Mouse (Mus musculus) midbrain, embryonic 16.5 days (tissue): ENCODE results near the gene Capn2. TPM values are rescaled to one million over a fixed set of nuclear protein-coding genes. Genes with fewer than 3 reads are reported as not detected.

Experiments
- ATAC-seq: fragments of 200-750 bp; cut with Nextera tagmentation; 2 replicates; pipeline ENCODE4 v1.8.0; 2017; ENCODE audit warnings: moderate TSS enrichment
- H3K27ac ChIP-seq: fragments of 300-500 bp; sonication (generic); 2 replicates; pipeline ENCODE4 v1.5.1; 2014; ENCODE audit warnings: mild to moderate bottlenecking, low read length, mixed read lengths
- H3K27me3 ChIP-seq: fragments of 300-500 bp; sonication (generic); 2 replicates; pipeline ENCODE4 v1.6.1; 2014; ENCODE audit warnings: low read depth, low read length, mixed read lengths; ENCODE audit not compliant: control insufficient read depth, insufficient read depth
- H3K36me3 ChIP-seq: fragments of 300-500 bp; sonication (generic); 2 replicates; pipeline ENCODE4 v1.6.1; 2014; ENCODE audit warnings: mild to moderate bottlenecking, low read length, moderate library complexity, mixed read lengths; ENCODE audit not compliant: control insufficient read depth, insufficient read depth
- H3K4me1 ChIP-seq: fragments of 300-500 bp; sonication (generic); 2 replicates; pipeline ENCODE4 v1.6.1; 2014; ENCODE audit warnings: mild to moderate bottlenecking, low read length, mixed read lengths; ENCODE audit not compliant: control insufficient read depth, insufficient read depth
- H3K4me2 ChIP-seq: fragments of 300-500 bp; sonication (generic); 2 replicates; pipeline ENCODE4 v1.6.1; 2014; ENCODE audit warnings: mild to moderate bottlenecking, low read length, mixed read lengths
- H3K4me3 ChIP-seq: fragments of 300-500 bp; sonication (generic); 2 replicates; pipeline ENCODE4 v1.5.1; 2014; ENCODE audit warnings: low read depth, mild to moderate bottlenecking, low read length, moderate library complexity, mixed read lengths
- H3K9ac ChIP-seq: fragments of 300-500 bp; sonication (generic); 2 replicates; pipeline ENCODE4 v1.6.1; 2014; ENCODE audit warnings: low read depth, low read length, mixed read lengths
- H3K9me3 ChIP-seq: fragments of 300-500 bp; sonication (generic); replicated peaks from 2 replicates; pipeline ENCODE4 v1.6.1; 2014; ENCODE audit warnings: mild to moderate bottlenecking, low read length, mixed read lengths; ENCODE audit not compliant: control insufficient read depth, poor library complexity, severe bottlenecking
- WGBS: fragments of 180-500 bp; shearing (Covaris S2); extraction: QIAGEN DNeasy Blood & Tissue Kit; methylation state at CpG from one replicate; pipeline ENCODE4 v1.1.7; 2014; 5-methylcytosine and 5-hydroxymethylcytosine counted together
- polyA plus RNA-seq: library from polyadenylated mRNA; unstranded; fragments of >200 nt; fragmentation: Nextera tagmentation; extraction: Ambion mirVana; gene quantifications from 2 replicates; pipeline ENCODE4 v1.2.1, GENCODE M21; 2015

Gene Capn2
- polyA plus RNA-seq, 1 experiment from 2014 or later = 84.5 TPM

GRCm38 (mm10) chr1:182509110-182509797 is 8.2 kb downstream of the Capn2 start:
- Histone ChIP-seq H3K36me3 (peaks cover 13% of the 10 kb centered on the region; the same call in 1 of the 2 replicates), H3K9ac (no peak overlapping the region), H3K4me2 (no peak overlapping the region), H3K9me3 (no peaks in the 10 kb centered on the region), H3K27me3 (no peaks in the 10 kb centered on the region), H3K4me1 (no peaks in the 10 kb centered on the region; the same call in 1 of the 2 replicates), H3K27ac (no peak overlapping the region), H3K4me3 (no peak overlapping the region)
- ATAC-seq = no peak
- 83% methylated on average over 10 of the region's 10 CpGs for WGBS

DNA sequence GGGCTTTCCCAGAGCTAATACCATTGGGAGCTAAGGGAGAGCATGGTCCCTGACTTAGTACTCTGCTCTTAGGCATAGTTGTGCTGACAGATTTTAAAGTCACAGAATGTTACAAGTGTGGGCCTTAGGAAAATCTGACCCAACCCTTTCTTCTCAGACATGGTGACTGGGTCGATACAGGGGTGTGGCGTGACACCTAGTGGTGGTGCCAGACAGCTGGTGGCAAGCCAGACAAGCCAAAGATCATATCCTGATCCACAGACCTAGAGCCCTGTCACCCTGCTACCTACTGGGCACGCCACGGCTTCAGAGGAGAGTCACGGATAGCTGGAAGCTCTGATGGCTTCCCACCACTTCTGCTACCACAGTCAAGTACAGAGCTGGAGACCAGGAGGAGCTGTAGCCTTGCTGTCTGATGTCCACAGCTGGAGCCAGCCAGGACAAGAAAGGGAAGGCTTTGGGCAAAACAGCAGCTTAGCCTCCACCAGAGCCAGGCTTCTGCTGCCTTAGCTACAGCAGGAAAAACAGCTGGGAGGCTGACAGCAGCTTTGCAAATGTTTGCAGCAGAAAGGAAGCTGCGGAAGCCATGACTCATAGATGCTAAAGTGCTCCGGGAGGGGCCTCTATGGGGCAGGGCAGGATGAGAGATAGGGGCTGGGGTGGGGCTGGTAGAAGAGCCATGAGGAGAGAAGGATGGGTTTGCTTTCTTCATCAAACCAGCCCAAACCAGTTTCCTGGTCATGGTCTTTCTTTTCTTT is 11.0 kb downstream of the Capn2 start:
- no peaks in the 10 kb centered on the region; the same call in 1 of the 2 replicates for H3K4me1 ChIP-seq
- 65% methylated on average over 7 of the region's 7 CpGs for WGBS
- ATAC-seq = no peak
- H3K27ac ChIP-seq = 0 out of 2 replicates have a peak overlapping the region, but pooled peaks have one; percentile 18
- peaks cover 6% of the 10 kb centered on the region; the same call in 1 of the 2 replicates for H3K36me3 ChIP-seq
- H3K27me3 ChIP-seq = no peaks in the 10 kb centered on the region
- H3K9ac ChIP-seq = no peak overlapping the region
- H3K4me2 ChIP-seq = no peak overlapping the region
- H3K9me3 ChIP-seq = no peaks in the 10 kb centered on the region
- H3K4me3 ChIP-seq = no peak overlapping the region

DNA sequence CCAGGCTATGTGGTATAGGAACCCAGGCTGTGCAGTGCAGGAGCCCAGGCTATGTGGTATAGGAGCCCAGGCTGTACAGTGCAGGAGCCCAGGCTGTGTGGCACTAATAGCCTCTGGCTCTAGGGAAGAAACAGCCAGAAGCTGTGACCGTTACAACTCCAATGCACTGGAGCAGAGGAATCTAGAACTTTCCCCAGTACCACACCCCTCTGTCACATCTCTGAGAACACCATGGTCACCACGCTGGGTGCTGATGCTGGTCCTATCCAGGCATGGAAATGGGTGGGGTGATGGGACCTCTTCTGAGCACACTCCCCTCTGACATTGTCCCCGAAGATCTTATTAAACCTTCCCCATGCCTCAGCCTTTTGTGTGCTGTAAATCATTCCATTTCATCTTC is 12.1 kb downstream of the Capn2 start:
- no peaks in the 10 kb centered on the region for H3K27me3 ChIP-seq
- no peaks in the 10 kb centered on the region; the same call in 1 of the 2 replicates for H3K4me1 ChIP-seq
- H3K27ac ChIP-seq = no peak overlapping the region
- H3K4me2 ChIP-seq = no peak overlapping the region
- ATAC-seq = no peak
- WGBS = 92% methylated on average over 3 of the region's 3 CpGs
- no peaks in the 10 kb centered on the region for H3K9me3 ChIP-seq
- H3K4me3 ChIP-seq = no peak overlapping the region
- H3K36me3 ChIP-seq = no peaks in the 10 kb centered on the region
- no peak overlapping the region for H3K9ac ChIP-seq

- Histone ChIP-seq H3K36me3 (no peaks in the 10 kb centered on the region), H3K9me3 (no peaks in the 10 kb centered on the region), H3K4me1 (no peaks in the 10 kb centered on the region; the same call in 1 of the 2 replicates), H3K9ac (no peak overlapping the region), H3K27me3 (no peaks in the 10 kb centered on the region), H3K4me2 (no peak overlapping the region), H3K4me3 (no peak overlapping the region), H3K27ac (no peak overlapping the region)
- WGBS = 27% methylated on average over 4 of the region's 4 CpGs
- ATAC-seq = no peak
Observed at GRCm38 (mm10) chr1:182504223-182504622, 13.2 kb downstream of the Capn2 start.

GRCm38 (mm10) chr1:182503206-182503900 is 14.1 kb downstream of the Capn2 start:
- ATAC-seq = no peak
- H3K27me3 ChIP-seq = no peaks in the 10 kb centered on the region

DNA sequence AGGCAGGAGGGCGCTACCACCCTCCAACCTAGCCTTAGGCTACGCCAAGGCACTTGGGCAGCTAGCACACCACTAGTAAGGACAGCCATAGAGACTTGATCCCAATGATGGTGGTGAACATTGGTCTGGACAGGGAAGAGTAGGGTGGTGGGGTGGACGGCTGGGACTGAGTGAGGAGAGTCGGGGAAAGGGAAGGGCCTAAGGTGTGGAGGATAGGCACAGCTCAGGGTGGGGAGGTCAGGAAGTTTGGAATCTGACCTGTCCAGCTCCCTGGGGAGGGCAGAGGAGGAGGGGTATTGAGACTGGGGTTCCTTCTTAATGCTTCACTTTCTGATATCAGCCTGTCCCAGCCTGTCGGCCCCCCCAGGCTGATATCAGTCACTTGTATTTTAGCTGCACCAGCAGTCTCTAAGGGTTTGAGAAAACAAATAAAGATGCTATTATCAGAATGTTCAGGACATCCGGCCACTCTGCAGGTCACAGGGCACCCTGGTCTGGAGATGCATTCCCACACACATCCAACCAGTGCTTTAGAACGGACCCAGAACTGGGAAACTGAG is 14.8 kb downstream of the Capn2 start:
- no peak overlapping the region for H3K27ac ChIP-seq
- no peaks in the 10 kb centered on the region for H3K9me3 ChIP-seq
- ATAC-seq = 0 out of 2 replicates have a peak, but pooled peaks have one; percentile 17
- H3K36me3 ChIP-seq = no peaks in the 10 kb centered on the region
- H3K4me2 ChIP-seq = no peak overlapping the region
- no peaks in the 10 kb centered on the region for H3K27me3 ChIP-seq
- no peak overlapping the region for H3K4me3 ChIP-seq
- no peak overlapping the region for H3K9ac ChIP-seq
- WGBS = 87% methylated on average over 7 of the region's 7 CpGs
- no peaks in the 10 kb centered on the region for H3K4me1 ChIP-seq

More at GRCm38 (mm10) chr1:182503206-182503900, 14.1 kb downstream of the Capn2 start:
- Histone ChIP-seq H3K4me3 (no peak overlapping the region), H3K36me3 (no peaks in the 10 kb centered on the region), H3K4me2 (no peak overlapping the region), H3K27ac (no peak overlapping the region), H3K9ac (no peak overlapping the region), H3K9me3 (no peaks in the 10 kb centered on the region), H3K4me1 (no peaks in the 10 kb centered on the region)
- WGBS = 86% methylated on average over 13 of the region's 13 CpGs

- Histone ChIP-seq H3K4me3 (no peak overlapping the region), H3K4me1 (no peaks in the 10 kb centered on the region), H3K27ac (no peak overlapping the region), H3K9me3 (no peaks in the 10 kb centered on the region), H3K36me3 (no peaks in the 10 kb centered on the region), H3K4me2 (no peak overlapping the region), H3K27me3 (no peaks in the 10 kb centered on the region), H3K9ac (no peak overlapping the region)
- 90% methylated on average over 7 of the region's 7 CpGs for WGBS
- ATAC-seq = no peak
Observed at GRCm38 (mm10) chr1:182501815-182502405, 15.5 kb downstream of the Capn2 start.

DNA sequence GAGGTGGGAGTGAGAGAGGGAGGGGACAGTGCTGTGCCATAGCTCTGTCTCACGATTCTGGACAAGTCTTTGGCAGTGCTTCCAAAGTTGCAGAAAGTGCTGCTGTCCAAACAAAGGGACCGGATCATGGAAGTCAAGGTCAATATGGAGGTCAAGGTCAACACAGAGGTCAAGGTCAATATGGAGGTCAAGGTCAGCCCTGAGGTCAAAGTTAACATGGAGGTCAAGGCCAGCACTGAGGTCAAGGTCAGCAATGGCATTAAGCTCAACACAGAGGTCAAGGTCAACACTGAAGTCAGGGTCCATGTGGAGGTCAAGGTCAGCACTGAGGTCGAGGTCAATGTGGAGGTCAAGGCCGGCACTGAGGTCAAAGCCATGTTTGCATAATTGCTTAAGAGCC is 16.6 kb downstream of the Capn2 start:
- Histone ChIP-seq H3K4me3 (no peak overlapping the region), H3K9ac (no peak overlapping the region), H3K4me1 (no peaks in the 10 kb centered on the region), H3K27me3 (no peaks in the 10 kb centered on the region), H3K27ac (no peak overlapping the region), H3K9me3 (no peaks in the 10 kb centered on the region), H3K4me2 (no peak overlapping the region), H3K36me3 (no peaks in the 10 kb centered on the region)
- WGBS = 81% methylated on average over 4 of the region's 4 CpGs
- no peak for ATAC-seq
